Mouse (Mus musculus) large intestine, adult 2 months (tissue): Measurements from ENCODE around the gene Podxl. TPM values are rescaled to one million over a fixed set of nuclear protein-coding genes. Genes with fewer than 3 reads are reported as not detected.

ENCODE experiments used
- DNase-seq: peaks from one replicate; pipeline ENCODE4 v3.0.0-alpha.2; 2012; ENCODE audit warnings: low read depth, low spot score
- whole genome bisulfite sequencing: fragments of 180-500 bp; shearing (Covaris S2); methylation state at CpG from one replicate; pipeline ENCODE4 v1.1.7; 2018; 5-methylcytosine and 5-hydroxymethylcytosine counted together
- polyA plus RNA-seq: library from polyadenylated mRNA; depleted of rRNA; stranded (reverse); fragments of >200 nt; gene quantifications from 2 replicates; pipeline ENCODE4 v1.2.3, GENCODE M21; 2012; rRNA removed

Gene Podxl
- polyA plus RNA-seq, 1 experiment: 8.8 TPM

DNA sequence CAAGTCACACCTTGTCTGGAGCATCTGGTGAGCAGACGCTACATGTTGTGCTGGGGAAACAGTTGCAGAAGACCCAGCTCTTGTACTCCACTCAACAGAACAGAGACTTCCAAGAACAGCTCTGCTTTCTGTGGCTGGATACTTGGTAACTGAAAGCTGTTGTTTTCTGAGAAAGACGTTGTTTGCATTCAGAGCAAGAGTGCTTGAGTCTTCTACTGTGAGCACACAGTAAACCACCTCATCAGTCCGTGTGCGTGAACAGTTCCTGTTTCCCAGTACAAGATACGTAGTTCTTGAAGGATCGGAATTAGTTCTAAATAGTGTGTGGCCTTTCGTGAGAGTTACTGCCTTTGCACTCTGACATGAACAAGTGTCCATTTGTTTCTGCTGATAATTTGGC, 73.8 kb downstream of the Podxl start:
- 95% methylated on average over 7 of the region's 7 CpGs for WGBS
- no peak for DNase-seq

DNA sequence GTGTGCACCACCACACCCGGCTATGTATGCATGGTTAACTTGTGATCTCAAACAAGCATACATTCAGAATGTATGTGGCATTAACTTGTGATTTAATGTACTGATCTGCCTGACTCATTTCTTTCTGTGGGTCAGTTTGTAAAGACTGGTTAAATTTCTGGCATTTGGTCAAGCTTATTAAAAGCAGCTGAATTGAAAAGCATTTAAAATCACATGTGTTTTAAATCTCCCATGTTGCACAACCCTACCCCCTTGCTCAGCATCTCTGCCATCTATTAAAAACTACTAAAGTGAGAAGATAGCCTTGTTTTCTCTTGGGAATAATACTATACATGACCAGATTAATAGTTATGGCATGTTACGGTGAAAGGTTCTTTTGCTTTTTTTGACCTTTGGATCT, 77.2 kb downstream of the Podxl start:
- no peak for DNase-seq
- 94% methylated on average over 2 of the region's 2 CpGs for WGBS

- WGBS: 86% methylated on average over 4 of the region's 4 CpGs
- DNase-seq: no peak
These were observed 83.8 kb downstream of the Podxl start for GRCm38 (mm10) chr6:31480008-31480407.

GRCm38 (mm10) chr6:31478221-31478620, 85.6 kb downstream of the Podxl start:
- 85% methylated on average over 4 of the region's 4 CpGs for WGBS
- DNase-seq: no peak

Other genes starting within 250 kb of the Podxl start
- gene Mkln1, start 165.2 kb downstream of the Podxl start, polyA plus RNA-seq: 29.6 and 31.9 TPM in 2 replicates